Mouse (Mus musculus): ENCODE data around the gene Aldh1a1. TPM values are rescaled to one million over a fixed set of nuclear protein-coding genes. Genes with fewer than 3 reads are reported as not detected.

Aldh1a1 gene
- total RNA-seq (2014; rRNA removed) = 3.4 and 7.2 TPM in 2 replicates
- polyA plus RNA-seq (2015; fragmentation: Nextera tagmentation; extraction: Ambion mirVana) = 3.0 and 3.2 TPM in 2 replicates

- Histone ChIP-seq H3K4me1 (ENCODE audit: insufficient read depth) (no peaks in the 10 kb centered on the region), H3K27ac (ENCODE audit: low read depth, low read length) (no peak within 1 kb of the TSS), H3K4me3 (ENCODE audit: low read depth, low read length) (no peak within 1 kb of the TSS), H3K9me3 (ENCODE audit: low read length) (no peaks in the 10 kb centered on the region), H3K27me3 (ENCODE audit: insufficient read depth, low read length) (no peaks in the 10 kb centered on the region), H3K4me2 (ENCODE audit: low read depth) (no peak within 1 kb of the TSS), H3K36me3 (ENCODE audit: insufficient read depth) (no peaks in the 10 kb centered on the region), H3K9ac (no peak within 1 kb of the TSS)
- DNase-seq (no peak), ATAC-seq (no peak)
- 69% methylated on average over 2 of the region's 2 CpGs for WGBS
- TF ChIP-seq CTCF (IDR thresholded peaks at IDR 0.05; ENCODE audit: low read depth) = no peak
Measured at GRCm38 (mm10) chr19:20492491-20492890, at the start of gene Aldh1a1. TSS of gene Aldh1a1 (plus strand) at chr19:20492715.

GRCm38 (mm10) chr19:20447807-20448206, 44.7 kb upstream of the Aldh1a1 start:
- no peaks in the 10 kb centered on the region for H3K4me1 ChIP-seq (ENCODE audit: insufficient read depth)
- no peak for DNase-seq
- H3K9ac ChIP-seq = no peak overlapping the region
- ATAC-seq = no peak
- no peaks in the 10 kb centered on the region for H3K27me3 ChIP-seq (ENCODE audit: insufficient read depth, low read length)
- H3K27ac ChIP-seq (ENCODE audit: low read depth, low read length) = no peak overlapping the region
- no peak overlapping the region for H3K4me2 ChIP-seq (ENCODE audit: low read depth)
- H3K4me3 ChIP-seq (ENCODE audit: low read depth, low read length) = no peak overlapping the region
- H3K9me3 ChIP-seq (ENCODE audit: low read length) = no peaks in the 10 kb centered on the region
- no peaks in the 10 kb centered on the region for H3K36me3 ChIP-seq (ENCODE audit: insufficient read depth)
- TF ChIP-seq CTCF (IDR thresholded peaks at IDR 0.05; ENCODE audit: low read depth) = no peak
- 87% methylated on average over 2 of the region's 2 CpGs for WGBS

- H3K4me2 ChIP-seq (ENCODE audit: low read depth) = no peak overlapping the region
- H3K9ac ChIP-seq = no peak overlapping the region
- no peaks in the 10 kb centered on the region for H3K9me3 ChIP-seq (ENCODE audit: low read length)
- ATAC-seq = peak; percentile 78
- no peak overlapping the region for H3K27ac ChIP-seq (ENCODE audit: low read depth, low read length)
- TF ChIP-seq CTCF (IDR thresholded peaks at IDR 0.05; ENCODE audit: low read depth) = peak; percentile 75
- no peaks in the 10 kb centered on the region for H3K36me3 ChIP-seq (ENCODE audit: insufficient read depth)
- H3K27me3 ChIP-seq (ENCODE audit: insufficient read depth, low read length) = no peaks in the 10 kb centered on the region
- no peaks in the 10 kb centered on the region for H3K4me1 ChIP-seq (ENCODE audit: insufficient read depth)
- H3K4me3 ChIP-seq (ENCODE audit: low read depth, low read length) = no peak overlapping the region
- DNase-seq = peak; percentile 85
Measured at GRCm38 (mm10) chr19:20449546-20449945, 43.0 kb upstream of the Aldh1a1 start.

- no peaks in the 10 kb centered on the region for H3K9me3 ChIP-seq (ENCODE audit: low read length)
- ATAC-seq (no peak), DNase-seq (no peak)
- H3K4me1 ChIP-seq (ENCODE audit: insufficient read depth) = no peaks in the 10 kb centered on the region
- TF ChIP-seq CTCF (IDR thresholded peaks at IDR 0.05; ENCODE audit: low read depth) = no peak
- H3K36me3 ChIP-seq (ENCODE audit: insufficient read depth) = no peaks in the 10 kb centered on the region
- 83% methylated on average over 7 of the region's 7 CpGs for WGBS
- no peak overlapping the region for H3K27ac ChIP-seq (ENCODE audit: low read depth, low read length)
- H3K9ac ChIP-seq = no peak overlapping the region
- no peak overlapping the region for H3K4me2 ChIP-seq (ENCODE audit: low read depth)
- no peak overlapping the region for H3K4me3 ChIP-seq (ENCODE audit: low read depth, low read length)
- no peaks in the 10 kb centered on the region for H3K27me3 ChIP-seq (ENCODE audit: insufficient read depth, low read length)
Measured at GRCm38 (mm10) chr19:20451045-20451444, 41.5 kb upstream of the Aldh1a1 start.

GRCm38 (mm10) chr19:20484497-20484896, 8.0 kb upstream of the Aldh1a1 start:
- no peaks in the 10 kb centered on the region for H3K4me1 ChIP-seq (ENCODE audit: insufficient read depth)
- TF ChIP-seq CTCF (IDR thresholded peaks at IDR 0.05; ENCODE audit: low read depth) = no peak
- DNase-seq (no peak), ATAC-seq (no peak)
- no peaks in the 10 kb centered on the region for H3K9me3 ChIP-seq (ENCODE audit: low read length)
- no peaks in the 10 kb centered on the region for H3K27me3 ChIP-seq (ENCODE audit: insufficient read depth, low read length)
- H3K36me3 ChIP-seq (ENCODE audit: insufficient read depth) = no peaks in the 10 kb centered on the region
- H3K27ac ChIP-seq (ENCODE audit: low read depth, low read length) = no peak overlapping the region
- H3K4me3 ChIP-seq (ENCODE audit: low read depth, low read length) = no peak overlapping the region
- no peak overlapping the region for H3K9ac ChIP-seq
- WGBS = 62% methylated on average over 1 of the region's 1 CpGs
- H3K4me2 ChIP-seq (ENCODE audit: low read depth) = no peak overlapping the region

- Histone ChIP-seq H3K36me3 (ENCODE audit: insufficient read depth) (no peaks in the 10 kb centered on the region), H3K27me3 (ENCODE audit: insufficient read depth, low read length) (no peaks in the 10 kb centered on the region), H3K4me1 (ENCODE audit: insufficient read depth) (no peaks in the 10 kb centered on the region), H3K9ac (no peak overlapping the region), H3K9me3 (ENCODE audit: low read length) (no peaks in the 10 kb centered on the region), H3K4me2 (ENCODE audit: low read depth) (no peak overlapping the region), H3K27ac (ENCODE audit: low read depth, low read length) (no peak overlapping the region), H3K4me3 (ENCODE audit: low read depth, low read length) (no peak overlapping the region)
- DNase-seq = no peak
- WGBS = 63% methylated on average over 4 of the region's 4 CpGs
- no peak for TF ChIP-seq CTCF (IDR thresholded peaks at IDR 0.05; ENCODE audit: low read depth)
- ATAC-seq = no peak
Measured at GRCm38 (mm10) chr19:20491950-20492349, 565 bp upstream of the Aldh1a1 start.

GRCm38 (mm10) chr19:20496476-20496875, 4.0 kb downstream of the Aldh1a1 start:
- Histone ChIP-seq H3K27ac (ENCODE audit: low read depth, low read length) (no peak overlapping the region), H3K4me1 (ENCODE audit: insufficient read depth) (no peaks in the 10 kb centered on the region), H3K4me3 (ENCODE audit: low read depth, low read length) (no peak overlapping the region), H3K4me2 (ENCODE audit: low read depth) (no peak overlapping the region), H3K27me3 (ENCODE audit: insufficient read depth, low read length) (no peaks in the 10 kb centered on the region), H3K9me3 (ENCODE audit: low read length) (no peaks in the 10 kb centered on the region), H3K36me3 (ENCODE audit: insufficient read depth) (no peaks in the 10 kb centered on the region), H3K9ac (no peak overlapping the region)
- TF ChIP-seq CTCF (IDR thresholded peaks at IDR 0.05; ENCODE audit: low read depth) = no peak
- DNase-seq = no peak
- ATAC-seq = no peak

GRCm38 (mm10) chr19:20505359-20505758, 12.8 kb downstream of the Aldh1a1 start:
- no peak for TF ChIP-seq CTCF (IDR thresholded peaks at IDR 0.05; ENCODE audit: low read depth)
- ATAC-seq = no peak
- H3K4me3 ChIP-seq (ENCODE audit: low read depth, low read length) = no peak overlapping the region
- no peaks in the 10 kb centered on the region for H3K4me1 ChIP-seq (ENCODE audit: insufficient read depth)
- H3K27ac ChIP-seq (ENCODE audit: low read depth, low read length) = no peak overlapping the region
- H3K27me3 ChIP-seq (ENCODE audit: insufficient read depth, low read length) = no peaks in the 10 kb centered on the region
- no peaks in the 10 kb centered on the region for H3K36me3 ChIP-seq (ENCODE audit: insufficient read depth)
- no peak overlapping the region for H3K9ac ChIP-seq
- no peak overlapping the region for H3K4me2 ChIP-seq (ENCODE audit: low read depth)
- no peak for DNase-seq
- H3K9me3 ChIP-seq (ENCODE audit: low read length) = no peaks in the 10 kb centered on the region

All from forebrain, postnatal 0 days (tissue).